Mouse (Mus musculus) R1 (cell line): ENCODE results near the gene Olfr938.

ENCODE experiments used
- DNase-seq: peaks from one replicate; pipeline ENCODE4 v3.0.0-alpha.2; 2018; ENCODE audit warnings: low read depth, low spot score

Gene Olfr938

DNA sequence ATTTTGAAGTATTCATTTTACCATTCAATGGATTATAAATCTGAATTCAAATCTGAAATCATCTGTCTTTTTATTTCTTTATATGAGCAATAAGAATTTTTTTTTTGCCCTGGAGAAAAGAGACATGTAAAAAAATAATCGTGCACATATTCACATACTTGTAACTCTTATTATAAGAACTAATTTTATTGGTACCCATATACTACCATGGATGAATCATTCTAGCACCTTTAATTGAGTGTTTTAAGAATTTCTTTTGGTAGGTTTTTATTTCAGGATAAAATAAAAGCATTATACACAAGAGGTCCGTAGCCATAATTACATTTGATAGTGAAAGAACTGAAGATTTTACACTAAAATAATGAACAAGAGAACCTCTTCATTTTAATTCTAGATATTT, at the start of gene Olfr938:
Gene Olfr938 (minus strand): TSS at position 101 of the 400 bp plus-strand sequence.
- no peak for DNase-seq

DNA sequence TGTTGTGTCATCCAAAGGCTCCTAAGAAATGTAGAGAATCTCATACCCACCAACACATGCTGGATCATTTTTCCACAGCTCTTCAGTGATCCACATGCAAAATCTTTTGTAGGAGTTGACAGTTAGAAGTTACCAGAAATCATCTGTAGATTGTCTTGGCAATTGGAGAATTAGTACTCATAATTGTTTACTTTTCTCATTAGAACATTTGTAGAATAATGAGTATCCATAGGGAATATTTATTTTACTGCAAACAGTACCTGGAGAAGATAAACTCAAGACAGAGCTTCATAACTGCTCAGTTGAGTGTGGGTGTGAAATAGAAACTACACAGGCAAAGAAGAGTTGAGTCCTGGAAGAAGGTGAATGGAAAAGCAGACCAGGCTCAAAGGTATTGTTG, 49.1 kb upstream of the Olfr938 start, which contains the start of gene Olfr27:
Gene Olfr27 (plus strand): TSS at position 301 of the 400 bp plus-strand sequence.
- DNase-seq: no peak

DNA sequence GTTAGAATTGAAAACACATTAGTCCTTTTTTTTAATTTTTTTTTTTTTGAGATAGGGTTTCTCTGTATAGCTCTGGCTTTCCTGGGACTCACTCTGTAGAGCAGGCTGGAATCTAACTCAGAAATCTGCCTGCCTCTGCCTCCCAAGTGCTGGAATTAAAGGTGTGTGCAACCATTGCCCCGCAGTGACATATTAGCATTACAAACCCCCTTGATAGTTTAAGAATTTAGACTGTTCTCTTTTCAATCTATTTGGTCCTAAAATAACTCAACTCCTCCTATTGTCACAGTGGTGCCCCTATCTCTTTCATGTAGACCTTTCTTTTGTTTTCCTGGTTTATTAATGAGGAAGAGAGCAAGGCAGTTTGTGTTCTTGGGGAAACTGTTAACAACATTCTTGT, 48.6 kb upstream of the Olfr938 start:
- DNase-seq: peak; percentile 68

DNA sequence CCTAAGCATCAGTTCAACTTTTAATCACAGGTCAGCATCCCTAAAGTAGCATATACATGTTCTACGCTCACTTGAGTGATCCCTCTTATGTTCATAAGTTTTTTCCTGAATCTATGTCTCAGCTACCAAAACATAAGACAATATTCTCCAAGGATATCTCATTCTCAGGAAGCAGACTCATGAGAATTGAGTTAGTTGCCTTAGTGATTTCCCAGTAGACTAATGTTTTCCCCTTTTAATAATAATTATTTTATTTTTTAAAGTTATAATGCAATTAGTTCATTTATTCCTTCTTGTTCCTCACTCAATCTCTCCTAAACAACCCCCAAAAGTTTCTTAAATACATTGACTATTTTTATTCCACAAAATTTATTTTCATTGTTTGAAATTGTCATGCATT, 13.8 kb downstream of the Olfr938 start, which contains the start of gene Olfr937:
Gene Olfr937 (minus strand): TSS at position 101 of the 400 bp plus-strand sequence.
- no peak for DNase-seq
